Comparison of ENCODE assay signal across 14 mouse cellular contexts in genomic region chr9:102369141-102369540, GRCm38 (mm10). TPM values are rescaled to one million over a fixed set of nuclear protein-coding genes. Genes with fewer than 3 reads are reported as not detected.
A peak's percentile ranks its signal among the peaks of the same experiment; 100 is the strongest.
DNase-seq lines count a peak whose midpoint lies in the region; ATAC-seq and TF ChIP-seq lines count a peak whose summit lies in the region.
"Had no signal": no experiment of that assay in that cellular context is flagged by ENCODE, and none has a peak within 500 bp of the region (broad histone marks: within the 10 kb centered on the region; RNA-seq: fewer than 3 reads in every experiment).

No protein-coding gene starts in this region.

- no peak for ATAC-seq in intestine, postnatal 0 days
- ATAC-seq in intestine, embryonic 16.5 days, result no peak
- ATAC-seq in midbrain, embryonic 11.5 days (ENCODE audit: low FRiP score), result no peak
- no peak for ATAC-seq in midbrain, embryonic 14.5 days (ENCODE audit: low FRiP score, low TSS enrichment)

- peak; percentile 40 for TF ChIP-seq CTCF in intestine, postnatal 0 days (IDR thresholded peaks at IDR 0.05; ENCODE audit: low read depth)

- H3K4me1 ChIP-seq in intestine, postnatal 0 days (replicated peaks; ENCODE audit: control insufficient read depth, insufficient read depth, low read length), result no peaks in the 10 kb centered on the region
- no peaks in the 10 kb centered on the region for H3K4me1 ChIP-seq in intestine, embryonic 16.5 days (ENCODE audit: control insufficient read depth, insufficient read depth, low read length)
- H3K4me1 ChIP-seq in midbrain, embryonic 11.5 days (ENCODE audit: control insufficient read depth, insufficient read depth, low read length), result no peaks in the 10 kb centered on the region
- 0 out of 2 replicates have a peak, but pooled peaks cover 4% of the 10 kb centered on the region for H3K4me1 ChIP-seq in midbrain, embryonic 14.5 days (ENCODE audit: control insufficient read depth, insufficient read depth, low read length)
- H3K4me1 ChIP-seq: stomach, embryonic 15.5 days had no signal

- H3K9me3 ChIP-seq in intestine, postnatal 0 days (ENCODE audit: control insufficient read depth), result no peaks in the 10 kb centered on the region
- no peaks in the 10 kb centered on the region for H3K9me3 ChIP-seq in intestine, embryonic 16.5 days (ENCODE audit: control insufficient read depth, low read length)
- H3K9me3 ChIP-seq in midbrain, embryonic 11.5 days (ENCODE audit: control insufficient read depth, low read length), result no peaks in the 10 kb centered on the region
- H3K9me3 ChIP-seq in midbrain, embryonic 14.5 days (ENCODE audit: control insufficient read depth, low read length), result no peaks in the 10 kb centered on the region
- H3K9me3 ChIP-seq: stomach, embryonic 15.5 days had no signal

- no peaks in the 10 kb centered on the region for H3K36me3 ChIP-seq in intestine, postnatal 0 days (ENCODE audit: control insufficient read depth, insufficient read depth)
- no peaks in the 10 kb centered on the region for H3K36me3 ChIP-seq in intestine, embryonic 16.5 days (ENCODE audit: control insufficient read depth, insufficient read depth, low read length)
- no peaks in the 10 kb centered on the region for H3K36me3 ChIP-seq in midbrain, embryonic 11.5 days (ENCODE audit: control insufficient read depth, insufficient read depth, low read length)
- no peaks in the 10 kb centered on the region for H3K36me3 ChIP-seq in midbrain, embryonic 14.5 days (ENCODE audit: control insufficient read depth, insufficient read depth, low read length)
- H3K36me3 ChIP-seq: stomach, embryonic 15.5 days had no signal

- no peaks in the 10 kb centered on the region for H3K27me3 ChIP-seq in intestine, postnatal 0 days (replicated peaks; ENCODE audit: control insufficient read depth, insufficient read depth, low read length)
- H3K27me3 ChIP-seq in intestine, embryonic 16.5 days (replicated peaks; ENCODE audit: control insufficient read depth, insufficient read depth, low read length), result no peaks in the 10 kb centered on the region
- no peaks in the 10 kb centered on the region for H3K27me3 ChIP-seq in midbrain, embryonic 11.5 days (ENCODE audit: control insufficient read depth, insufficient read depth, low read length)
- H3K27me3 ChIP-seq in midbrain, embryonic 14.5 days (ENCODE audit: control insufficient read depth, insufficient read depth, low read length), result no peaks in the 10 kb centered on the region
- H3K27me3 ChIP-seq: stomach, embryonic 15.5 days had no signal

- H3K4me3 ChIP-seq in intestine, postnatal 0 days (ENCODE audit: low read depth, low read length), result no peak overlapping the region
- H3K4me3 ChIP-seq in intestine, embryonic 16.5 days (ENCODE audit: low read length), result no peak overlapping the region
- no peak overlapping the region for H3K4me3 ChIP-seq in midbrain, embryonic 11.5 days (ENCODE audit: low read depth, low read length)
- H3K4me3 ChIP-seq in midbrain, embryonic 14.5 days (replicated peaks; ENCODE audit: low read depth, low read length), result no peak overlapping the region
- H3K4me3 ChIP-seq: stomach, embryonic 15.5 days had no signal

- H3K9ac ChIP-seq in intestine, postnatal 0 days (ENCODE audit: low read depth, low read length), result no peak overlapping the region
- no peak overlapping the region for H3K9ac ChIP-seq in intestine, embryonic 16.5 days (ENCODE audit: low read depth, low read length)
- no peak overlapping the region for H3K9ac ChIP-seq in midbrain, embryonic 11.5 days (ENCODE audit: low read length)
- H3K9ac ChIP-seq in midbrain, embryonic 14.5 days (replicated peaks; ENCODE audit: low read length), result no peak overlapping the region
- H3K9ac ChIP-seq: stomach, embryonic 15.5 days had no signal

- H3K27ac ChIP-seq in intestine, postnatal 0 days (ENCODE audit: low read depth, low read length), result no peak overlapping the region
- no peak overlapping the region for H3K27ac ChIP-seq in intestine, embryonic 16.5 days (ENCODE audit: low read length)
- H3K27ac ChIP-seq in midbrain, embryonic 11.5 days (ENCODE audit: low read depth, low read length), result no peak overlapping the region
- H3K27ac ChIP-seq in midbrain, embryonic 14.5 days (replicated peaks; ENCODE audit: low read depth, low read length), result no peak overlapping the region
- H3K27ac ChIP-seq: stomach, embryonic 15.5 days had no signal

- DNase-seq in cerebellum, postnatal 14 days, result peak; percentile 15 to 42
- no peak for DNase-seq in cerebellum, postnatal 25 days
- peak; percentile 69 for DNase-seq in midbrain, embryonic 11.5 days (ENCODE audit: low spot score, missing footprints)
- DNase-seq in midbrain, embryonic 14.5 days, result no peak
- peak; percentile 45 for DNase-seq in testis, postnatal 10 days (ENCODE audit: low spot score)
- no peak for DNase-seq in thymus, postnatal 10 days (ENCODE audit: low spot score in 2 of 2)
- DNase-seq: adrenal gland, adult 2 months; heart, postnatal 4 days; kidney, adult 11 months; layer of hippocampus, adult 9-11 months; left cerebral cortex, postnatal 4 days had no signal

- H3K4me2 ChIP-seq in intestine, postnatal 0 days (replicated peaks; ENCODE audit: low read depth), result no peak overlapping the region
- H3K4me2 ChIP-seq in intestine, embryonic 16.5 days (ENCODE audit: low read depth, low read length), result no peak overlapping the region
- no peak overlapping the region for H3K4me2 ChIP-seq in midbrain, embryonic 11.5 days
- H3K4me2 ChIP-seq in midbrain, embryonic 14.5 days (ENCODE audit: low read length), result no peak overlapping the region
- H3K4me2 ChIP-seq: stomach, embryonic 15.5 days had no signal

- WGBS in intestine, postnatal 0 days, result 73% methylated on average over 3 of the region's 3 CpGs
- WGBS in intestine, embryonic 16.5 days, result 78% methylated on average over 3 of the region's 3 CpGs
- WGBS in midbrain, embryonic 11.5 days, result 74% methylated on average over 3 of the region's 3 CpGs
- WGBS in midbrain, embryonic 14.5 days, result 90% methylated on average over 3 of the region's 3 CpGs

RNA-seq across cellular contexts. Expression of gene Ephb1, which starts 14.6 kb away (rescaled TPM):
- polyA plus RNA-seq in intestine, postnatal 0 days (2015; fragmentation: Nextera tagmentation; extraction: Ambion mirVana), result 1.3 and 1.4 TPM in 2 replicates
- 5.0 and 5.1 TPM in 2 replicates for polyA plus RNA-seq in intestine, embryonic 16.5 days (2015; fragmentation: Nextera tagmentation; extraction: Ambion mirVana)
- polyA plus RNA-seq in midbrain, embryonic 11.5 days (2014; fragmentation: Nextera tagmentation; extraction: Ambion mirVana), result 17.8 and 18.8 TPM in 2 replicates
- polyA plus RNA-seq in midbrain, embryonic 14.5 days (2014; fragmentation: Nextera tagmentation; extraction: Ambion mirVana), result 93.9 and 96.1 TPM in 2 replicates

Comparison
In these comparisons a context has a peak if more than half of its experiments do, and no peak if none do; other contexts are left out.
1. DNase-seq: peak in cerebellum, postnatal 14 days (2 of 2), midbrain, embryonic 11.5 days (single experiment) and testis, postnatal 10 days (single experiment); none in cerebellum, postnatal 25 days (0 of 2), midbrain, embryonic 14.5 days (single experiment) and thymus, postnatal 10 days (0 of 2).